Mouse (Mus musculus): Measurements from ENCODE around the gene Dlst. TPM values are rescaled to one million over a fixed set of nuclear protein-coding genes. Genes with fewer than 3 reads are reported as not detected.

The Dlst gene
- polyA plus RNA-seq, 2 experiments, result 59.2 to 73.7 TPM

- TF ChIP-seq EP300 (IDR thresholded peaks at IDR 0.05; ENCODE audit: low read depth) (no peak), CTCF (IDR thresholded peaks at IDR 0.05; ENCODE audit: low read depth) (no peak)
- Histone ChIP-seq H3K4me1 (replicated peaks; ENCODE audit: control insufficient read depth in 2 of 2, insufficient read depth in 2 of 2, low read length in 1 of 2) (no peaks in the 10 kb centered on the region), H3K27me3 (ENCODE audit: control insufficient read depth, insufficient read depth, low read length) (no peaks in the 10 kb centered on the region), H3K36me3 (replicated peaks; ENCODE audit: control insufficient read depth, insufficient read depth, low read depth) (no peaks in the 10 kb centered on the region), H3K4me2 (ENCODE audit: low read depth) (no peak overlapping the region), H3K27ac (no peak overlapping the region), H3K4me3 (ENCODE audit: insufficient read depth in 1 of 2, low read depth in 2 of 2, low read length in 2 of 2) (no peak overlapping the region), H3K9ac (replicated peaks) (no peak overlapping the region), H3K9me3 (ENCODE audit: control insufficient read depth, low read length) (no peaks in the 10 kb centered on the region)
- WGBS (ENCODE audit: insufficient replicate concordance), result 70% methylated on average over 3 of the region's 3 CpGs
- ATAC-seq (ENCODE audit: insufficient read depth), result no peak
- DNase-seq (ENCODE audit: low read depth in 3 of 3, low spot score in 3 of 3), result no peak
These were observed 60.3 kb downstream of the Dlst start for GRCm38 (mm10) chr12:85170948-85171307.

- TF ChIP-seq CTCF (IDR thresholded peaks at IDR 0.05; ENCODE audit: low read depth), result no peak
- no peak for TF ChIP-seq EP300 (IDR thresholded peaks at IDR 0.05; ENCODE audit: low read depth)
- Histone ChIP-seq H3K27ac (no peak overlapping the region), H3K4me3 (ENCODE audit: insufficient read depth in 1 of 2, low read depth in 2 of 2, low read length in 2 of 2) (no peak overlapping the region), H3K4me2 (ENCODE audit: low read depth) (no peak overlapping the region), H3K9me3 (ENCODE audit: control insufficient read depth, low read length) (no peaks in the 10 kb centered on the region), H3K27me3 (ENCODE audit: control insufficient read depth, insufficient read depth, low read length) (peaks cover 4% of the 10 kb centered on the region), H3K9ac (replicated peaks) (no peak overlapping the region), H3K36me3 (replicated peaks; ENCODE audit: control insufficient read depth, insufficient read depth, low read depth) (no peaks in the 10 kb centered on the region), H3K4me1 (replicated peaks; ENCODE audit: control insufficient read depth in 2 of 2, insufficient read depth in 2 of 2, low read length in 1 of 2) (peaks cover 0 to 3% of the 10 kb centered on the region in 2 experiments; a peak in 1 of 4 replicates)
- no peak for ATAC-seq (ENCODE audit: insufficient read depth)
- DNase-seq (ENCODE audit: low read depth in 3 of 3, low spot score in 3 of 3), result no peak
- WGBS (ENCODE audit: insufficient replicate concordance), result 61% methylated on average over 7 of the region's 7 CpGs
These were observed 63.4 kb downstream of the Dlst start for GRCm38 (mm10) chr12:85174016-85174415.

- Histone ChIP-seq H3K4me2 (ENCODE audit: low read depth) (no peak overlapping the region), H3K27ac (no peak overlapping the region), H3K36me3 (replicated peaks; ENCODE audit: control insufficient read depth, insufficient read depth, low read depth) (no peaks in the 10 kb centered on the region), H3K9ac (replicated peaks) (no peak overlapping the region), H3K9me3 (ENCODE audit: control insufficient read depth, low read length) (no peaks in the 10 kb centered on the region), H3K4me1 (replicated peaks; ENCODE audit: control insufficient read depth in 2 of 2, insufficient read depth in 2 of 2, low read length in 1 of 2) (peaks cover 0 to 3% of the 10 kb centered on the region in 2 experiments; a peak in 1 of 4 replicates), H3K27me3 (ENCODE audit: control insufficient read depth, insufficient read depth, low read length) (peaks cover 6% of the 10 kb centered on the region), H3K4me3 (ENCODE audit: insufficient read depth in 1 of 2, low read depth in 2 of 2, low read length in 2 of 2) (no peak overlapping the region)
- no peak for TF ChIP-seq CTCF (IDR thresholded peaks at IDR 0.05; ENCODE audit: low read depth)
- no peak for TF ChIP-seq EP300 (IDR thresholded peaks at IDR 0.05; ENCODE audit: low read depth)
- WGBS (ENCODE audit: insufficient replicate concordance), result 62% methylated on average over 16 of the region's 16 CpGs
- DNase-seq (ENCODE audit: low read depth in 3 of 3, low spot score in 3 of 3), result no peak
- ATAC-seq (ENCODE audit: insufficient read depth), result no peak
These were observed 64.5 kb downstream of the Dlst start for GRCm38 (mm10) chr12:85175087-85175675.

- Histone ChIP-seq H3K9me3 (ENCODE audit: control insufficient read depth, low read length) (no peaks in the 10 kb centered on the region), H3K4me2 (ENCODE audit: low read depth) (no peak overlapping the region), H3K9ac (replicated peaks) (no peak overlapping the region), H3K36me3 (replicated peaks; ENCODE audit: control insufficient read depth, insufficient read depth, low read depth) (no peaks in the 10 kb centered on the region), H3K4me3 (ENCODE audit: insufficient read depth in 1 of 2, low read depth in 2 of 2, low read length in 2 of 2) (no peak overlapping the region), H3K27ac (no peak overlapping the region), H3K4me1 (replicated peaks; ENCODE audit: control insufficient read depth in 2 of 2, insufficient read depth in 2 of 2, low read length in 1 of 2) (peaks cover 0 to 3% of the 10 kb centered on the region in 2 experiments; a peak in 1 of 4 replicates), H3K27me3 (ENCODE audit: control insufficient read depth, insufficient read depth, low read length) (peaks cover 6% of the 10 kb centered on the region)
- ATAC-seq (ENCODE audit: insufficient read depth), result no peak
- 29% methylated on average over 11 of the region's 11 CpGs for WGBS (ENCODE audit: insufficient replicate concordance)
- DNase-seq (ENCODE audit: low read depth in 3 of 3, low spot score in 3 of 3), result no peak
- no peak for TF ChIP-seq CTCF (IDR thresholded peaks at IDR 0.05; ENCODE audit: low read depth)
These were observed 65.6 kb downstream of the Dlst start for GRCm38 (mm10) chr12:85175926-85176845.
